Mouse (Mus musculus): Measurements from ENCODE around the gene Akap10. TPM values are rescaled to one million over a fixed set of nuclear protein-coding genes. Genes with fewer than 3 reads are reported as not detected.
"Not testable (repeated sequence)": the region's sequence is repeated elsewhere in the genome, so short reads cannot be mapped to it uniquely, and the experiment has no call there.

Gene Akap10
- total RNA-seq, 2 experiments from 2014 or later = 16.9 to 18.6 TPM

- peak; percentile 16 for DNase-seq
Measured at GRCm38 (mm10) chr11:61930640-61931586, 861 bp upstream of the Akap10 start.

GRCm38 (mm10) chr11:61929323-61930097 is 542 bp downstream of the Akap10 start:
- DNase-seq = no peak

GRCm38 (mm10) chr11:61923309-61923708 is 6.7 kb downstream of the Akap10 start:
- DNase-seq = no peak

- no peak for DNase-seq
Measured at GRCm38 (mm10) chr11:61919702-61920101, 10.3 kb downstream of the Akap10 start.

- no peak for DNase-seq
Measured at GRCm38 (mm10) chr11:61908315-61908714, 21.7 kb downstream of the Akap10 start.

- DNase-seq = no peak
Measured at GRCm38 (mm10) chr11:61882183-61882582, 47.9 kb downstream of the Akap10 start.

GRCm38 (mm10) chr11:61879921-61880320 is 50.1 kb downstream of the Akap10 start:
- no peak for DNase-seq

GRCm38 (mm10) chr11:61871881-61872280 is 58.2 kb downstream of the Akap10 start:
- DNase-seq = no peak

GRCm38 (mm10) chr11:61866856-61867255 is 63.2 kb downstream of the Akap10 start:
- DNase-seq = no peak

GRCm38 (mm10) chr11:61861781-61862547 is 68.1 kb downstream of the Akap10 start:
- no peak for DNase-seq

GRCm38 (mm10) chr11:61859316-61859715 is 70.7 kb downstream of the Akap10 start:
- no peak for DNase-seq

- DNase-seq = no peak
Measured at GRCm38 (mm10) chr11:61855539-61855938, 74.5 kb downstream of the Akap10 start.

- peak; percentile 91 for DNase-seq
Measured at GRCm38 (mm10) chr11:61854988-61855411, 75.1 kb downstream of the Akap10 start, which contains the start of gene Ulk2. Gene Ulk2, minus strand, starts transcription at chr11:61855073.

- peak; percentile 81 for DNase-seq
Measured at GRCm38 (mm10) chr11:61854211-61854987, 75.7 kb downstream of the Akap10 start.

- no peak for DNase-seq
Measured at GRCm38 (mm10) chr11:61853659-61854058, 76.4 kb downstream of the Akap10 start.

- DNase-seq = no peak
Measured at GRCm38 (mm10) chr11:61852916-61853315, 77.1 kb downstream of the Akap10 start.

- DNase-seq = no peak
Measured at GRCm38 (mm10) chr11:61851195-61851594, 78.9 kb downstream of the Akap10 start.

- not testable (repeated sequence) for DNase-seq
Measured at GRCm38 (mm10) chr11:61840663-61841062, 89.4 kb downstream of the Akap10 start.

- no peak for DNase-seq
Measured at GRCm38 (mm10) chr11:61839940-61840339, 90.1 kb downstream of the Akap10 start.

GRCm38 (mm10) chr11:61839182-61839581 is 90.9 kb downstream of the Akap10 start:
- DNase-seq = no peak

Data from heart, postnatal 4 days (tissue).